12 mouse cellular contexts compared by ENCODE assay signal in genomic region chr16:17510686-17511085, GRCm38 (mm10). TPM values are rescaled to one million over a fixed set of nuclear protein-coding genes. Genes with fewer than 3 reads are reported as not detected.
A peak's percentile ranks its signal among the peaks of the same experiment; 100 is the strongest.
DNase-seq lines count a peak whose midpoint lies in the region; ATAC-seq lines count a peak whose summit lies in the region.
"Had no signal": no experiment of that assay in that cellular context is flagged by ENCODE, and none has a peak within 500 bp of the region (broad histone marks: within the 10 kb centered on the region; RNA-seq: fewer than 3 reads in every experiment).

No protein-coding gene starts in this region.

- H3K27ac ChIP-seq in limb, embryonic 12.5 days, result no peak overlapping the region
- no peak overlapping the region for H3K27ac ChIP-seq in limb, embryonic 10.5 days
- no peak overlapping the region for H3K27ac ChIP-seq in kidney, embryonic 15.5 days
- no peak overlapping the region for H3K27ac ChIP-seq in liver, embryonic 16.5 days (ENCODE audit: low read length)
- H3K27ac ChIP-seq: macrophage had no signal

- H3K4me1 ChIP-seq in erythroblast, embryonic 14.5 days (ENCODE audit: control insufficient read depth), result peaks cover 39% of the 10 kb centered on the region
- H3K4me1 ChIP-seq in limb, embryonic 12.5 days (replicated peaks), result peaks cover 12% of the 10 kb centered on the region
- H3K4me1 ChIP-seq in limb, embryonic 10.5 days, result peaks cover 12% of the 10 kb centered on the region
- peaks cover 21% of the 10 kb centered on the region for H3K4me1 ChIP-seq in kidney, embryonic 15.5 days
- H3K4me1 ChIP-seq in liver, embryonic 16.5 days (ENCODE audit: control insufficient read depth, low read depth, low read length), result peaks cover 20% of the 10 kb centered on the region

- WGBS in limb, embryonic 12.5 days, result 87% methylated on average over 2 of the region's 2 CpGs
- WGBS in limb, embryonic 10.5 days, result 90% methylated on average over 2 of the region's 2 CpGs
- 67% methylated on average over 2 of the region's 2 CpGs for WGBS in kidney, embryonic 15.5 days
- WGBS in liver, embryonic 16.5 days (ENCODE audit: insufficient replicate concordance), result 25% methylated on average over 2 of the region's 2 CpGs

- 0 out of 2 replicates have a peak overlapping the region, but pooled peaks have one; percentile 67 for H3K4me2 ChIP-seq in limb, embryonic 12.5 days
- H3K4me2 ChIP-seq in kidney, embryonic 15.5 days, result no peak overlapping the region; the same call in 1 of the 2 replicates
- H3K4me2 ChIP-seq in liver, embryonic 16.5 days (ENCODE audit: low read depth, low read length), result peak overlapping the region; percentile 88

- no peak overlapping the region for H3K9ac ChIP-seq in limb, embryonic 12.5 days (replicated peaks)
- H3K9ac ChIP-seq in kidney, embryonic 15.5 days, result no peak overlapping the region
- H3K9ac ChIP-seq in liver, embryonic 16.5 days (ENCODE audit: low read depth, low read length), result no peak overlapping the region

- no peak for ATAC-seq in erythroblast, adult 5-6 weeks (replicated peaks; ENCODE audit: low FRiP score, poor library complexity, severe bottlenecking)
- ATAC-seq in limb, embryonic 12.5 days (ENCODE audit: insufficient number of reproducible peaks, insufficient read depth, low FRiP score, low TSS enrichment, low read depth), result no peak
- ATAC-seq in kidney, embryonic 15.5 days (replicated peaks; ENCODE audit: low FRiP score), result no peak
- no peak for ATAC-seq in liver, embryonic 16.5 days (ENCODE audit: low read depth)

- H3K9me3 ChIP-seq in erythroblast, embryonic 14.5 days (ENCODE audit: control insufficient read depth, low read length), result no peaks in the 10 kb centered on the region
- no peaks in the 10 kb centered on the region for H3K9me3 ChIP-seq in limb, embryonic 12.5 days
- no peaks in the 10 kb centered on the region for H3K9me3 ChIP-seq in limb, embryonic 10.5 days (replicated peaks)
- H3K9me3 ChIP-seq in kidney, embryonic 15.5 days (replicated peaks), result no peaks in the 10 kb centered on the region
- H3K9me3 ChIP-seq in liver, embryonic 16.5 days (replicated peaks; ENCODE audit: control insufficient read depth, low read length), result no peaks in the 10 kb centered on the region

- no peak for DNase-seq in limb, embryonic 10.5 days (ENCODE audit: low spot score)
- DNase-seq in heart, postnatal 4 days, result no peak
- DNase-seq in ovary, postnatal 36 days (ENCODE audit: low spot score), result no peak
- DNase-seq: embryo, embryonic 11 days; right cerebral cortex, postnatal 14 days; thymus, adult 18-20 months had no signal

- peaks cover 54% of the 10 kb centered on the region for H3K36me3 ChIP-seq in erythroblast, embryonic 14.5 days (ENCODE audit: control insufficient read depth)
- H3K36me3 ChIP-seq in limb, embryonic 12.5 days, result peaks cover 51% of the 10 kb centered on the region
- peaks cover 47% of the 10 kb centered on the region for H3K36me3 ChIP-seq in limb, embryonic 10.5 days
- H3K36me3 ChIP-seq in kidney, embryonic 15.5 days, result peaks cover 49% of the 10 kb centered on the region
- peaks cover 10% of the 10 kb centered on the region for H3K36me3 ChIP-seq in liver, embryonic 16.5 days (ENCODE audit: control insufficient read depth, insufficient read depth)

- H3K4me3 ChIP-seq in erythroblast, embryonic 14.5 days (replicated peaks), result peak overlapping the region; percentile 83
- H3K4me3 ChIP-seq in limb, embryonic 12.5 days (replicated peaks), result no peak overlapping the region
- H3K4me3 ChIP-seq in limb, embryonic 10.5 days, result no peak overlapping the region
- H3K4me3 ChIP-seq in kidney, embryonic 15.5 days (replicated peaks), result 0 out of 2 replicates have a peak overlapping the region, but pooled peaks have one; percentile 1
- H3K4me3 ChIP-seq in liver, embryonic 16.5 days (ENCODE audit: low read depth, low read length), result no peak overlapping the region

- H3K27me3 ChIP-seq in erythroblast, embryonic 14.5 days (ENCODE audit: control insufficient read depth), result peaks cover 6% of the 10 kb centered on the region
- no peaks in the 10 kb centered on the region for H3K27me3 ChIP-seq in limb, embryonic 12.5 days
- H3K27me3 ChIP-seq in limb, embryonic 10.5 days (ENCODE audit: low read depth, poor library complexity, severe bottlenecking), result no peaks in the 10 kb centered on the region
- H3K27me3 ChIP-seq in kidney, embryonic 15.5 days, result no peaks in the 10 kb centered on the region
- no peaks in the 10 kb centered on the region for H3K27me3 ChIP-seq in liver, embryonic 16.5 days (ENCODE audit: control insufficient read depth, insufficient read depth, low read depth, low read length)

RNA-seq across cellular contexts. Expression of gene Lztr1, which starts 2.2 kb away (rescaled TPM):
- 0.59 and 0.78 TPM in 2 replicates for polyA plus RNA-seq in erythroblast, embryonic 14.5 days (2012)
- 5.2 and 26.1 TPM in 2 replicates for total RNA-seq in erythroblast, adult 5-6 weeks (2015; ENCODE audit: low replicate concordance)
- total RNA-seq in erythroblast, adult 5-6 weeks (2017; ENCODE audit: low replicate concordance), result 10.3 and 22.4 TPM in 2 replicates
- polyA plus RNA-seq in limb, embryonic 12.5 days (2016; fragmentation: Nextera tagmentation; extraction: Ambion mirVana), result 104 and 111 TPM in 2 replicates
- 78.2 and 89.8 TPM in 2 replicates for polyA plus RNA-seq in limb, embryonic 10.5 days (2016; fragmentation: Nextera tagmentation; extraction: Ambion mirVana)
- 83.3 and 96.0 TPM in 2 replicates for polyA plus RNA-seq in kidney, embryonic 15.5 days (2015; fragmentation: Nextera tagmentation; extraction: Ambion mirVana)
- polyA plus RNA-seq in liver, embryonic 16.5 days (2015; fragmentation: Nextera tagmentation; extraction: Ambion mirVana), result 25.2 and 25.7 TPM in 2 replicates
- total RNA-seq in heart, postnatal 4 days (2021), result 10 to 100 TPM; 35.6 to 47.5 TPM

RNA-seq across cellular contexts. Expression of gene Thap7, which starts 20.2 kb away (rescaled TPM):
- polyA plus RNA-seq in erythroblast, embryonic 14.5 days (2012), result 13.7 and 15.6 TPM in 2 replicates
- 9.8 and 11.9 TPM in 2 replicates for total RNA-seq in erythroblast, adult 5-6 weeks (2015; ENCODE audit: low replicate concordance)
- total RNA-seq in erythroblast, adult 5-6 weeks (2017; ENCODE audit: low replicate concordance), result 3.8 and 7.7 TPM in 2 replicates
- 72.0 and 75.6 TPM in 2 replicates for polyA plus RNA-seq in limb, embryonic 12.5 days (2016; fragmentation: Nextera tagmentation; extraction: Ambion mirVana)
- polyA plus RNA-seq in limb, embryonic 10.5 days (2016; fragmentation: Nextera tagmentation; extraction: Ambion mirVana), result 47.8 and 58.9 TPM in 2 replicates
- 51.9 and 55.2 TPM in 2 replicates for polyA plus RNA-seq in kidney, embryonic 15.5 days (2015; fragmentation: Nextera tagmentation; extraction: Ambion mirVana)
- 18.9 and 21.1 TPM in 2 replicates for polyA plus RNA-seq in liver, embryonic 16.5 days (2015; fragmentation: Nextera tagmentation; extraction: Ambion mirVana)
- 10 to 100 TPM; 17.5 to 20.9 TPM for total RNA-seq in heart, postnatal 4 days (2021)

RNA-seq across cellular contexts. Expression of gene Aifm3, which starts 21.3 kb away (rescaled TPM):
- not detected in 2 replicates for polyA plus RNA-seq in erythroblast, embryonic 14.5 days (2012)
- total RNA-seq in erythroblast, adult 5-6 weeks (2015; ENCODE audit: low replicate concordance), result not detected in 2 replicates
- total RNA-seq in erythroblast, adult 5-6 weeks (2017; ENCODE audit: low replicate concordance), result not detected in 2 replicates
- 0.45 and 0.55 TPM in 2 replicates for polyA plus RNA-seq in limb, embryonic 12.5 days (2016; fragmentation: Nextera tagmentation; extraction: Ambion mirVana)
- 0.85 and 1.2 TPM in 2 replicates for polyA plus RNA-seq in limb, embryonic 10.5 days (2016; fragmentation: Nextera tagmentation; extraction: Ambion mirVana)
- polyA plus RNA-seq in kidney, embryonic 15.5 days (2015; fragmentation: Nextera tagmentation; extraction: Ambion mirVana), result 1.8 and 2.1 TPM in 2 replicates
- polyA plus RNA-seq in liver, embryonic 16.5 days (2015; fragmentation: Nextera tagmentation; extraction: Ambion mirVana), result 3.8 and 6.3 TPM in 2 replicates
- under 1 TPM; 0.21 to 0.70 TPM for total RNA-seq in heart, postnatal 4 days (2021)
- polyA plus RNA-seq: macrophage had no signal

RNA-seq across cellular contexts. Expression of gene Lrrc74b, which starts 50.4 kb away (rescaled TPM):
- polyA plus RNA-seq in erythroblast, embryonic 14.5 days (2012), result 0.02 TPM in 1 of 2 replicates, not detected in the other
- not detected in 2 replicates for total RNA-seq in erythroblast, adult 5-6 weeks (2015; ENCODE audit: low replicate concordance)
- total RNA-seq in erythroblast, adult 5-6 weeks (2017; ENCODE audit: low replicate concordance), result not detected in 2 replicates
- not detected in 2 replicates for polyA plus RNA-seq in limb, embryonic 12.5 days (2016; fragmentation: Nextera tagmentation; extraction: Ambion mirVana)
- not detected in 2 replicates for polyA plus RNA-seq in limb, embryonic 10.5 days (2016; fragmentation: Nextera tagmentation; extraction: Ambion mirVana)
- 0.23 and 0.24 TPM in 2 replicates for polyA plus RNA-seq in kidney, embryonic 15.5 days (2015; fragmentation: Nextera tagmentation; extraction: Ambion mirVana)
- 0.06 TPM in 1 of 2 replicates, not detected in the other for polyA plus RNA-seq in liver, embryonic 16.5 days (2015; fragmentation: Nextera tagmentation; extraction: Ambion mirVana)
- total RNA-seq in heart, postnatal 4 days (2021), result not detected
- polyA plus RNA-seq: macrophage had no signal

RNA-seq across cellular contexts. Expression of gene P2rx6, which starts 51.0 kb away (rescaled TPM):
- 0.03 TPM in 1 of 2 replicates, not detected in the other for polyA plus RNA-seq in erythroblast, embryonic 14.5 days (2012)
- total RNA-seq in erythroblast, adult 5-6 weeks (2015; ENCODE audit: low replicate concordance), result not detected in 2 replicates
- not detected in 2 replicates for total RNA-seq in erythroblast, adult 5-6 weeks (2017; ENCODE audit: low replicate concordance)
- polyA plus RNA-seq in limb, embryonic 12.5 days (2016; fragmentation: Nextera tagmentation; extraction: Ambion mirVana), result 0.26 and 0.33 TPM in 2 replicates
- polyA plus RNA-seq in limb, embryonic 10.5 days (2016; fragmentation: Nextera tagmentation; extraction: Ambion mirVana), result 0.08 TPM in 1 of 2 replicates, not detected in the other
- polyA plus RNA-seq in kidney, embryonic 15.5 days (2015; fragmentation: Nextera tagmentation; extraction: Ambion mirVana), result 0.82 and 1.2 TPM in 2 replicates
- 0.07 and 0.09 TPM in 2 replicates for polyA plus RNA-seq in liver, embryonic 16.5 days (2015; fragmentation: Nextera tagmentation; extraction: Ambion mirVana)
- under 1 TPM; 0.27 to 0.36 TPM for total RNA-seq in heart, postnatal 4 days (2021)

Comparison
In these comparisons a context has a peak if more than half of its experiments do, and no peak if none do; other contexts are left out.
1. H3K4me3 ChIP-seq: peak in erythroblast, embryonic 14.5 days (single experiment) and kidney, embryonic 15.5 days (single experiment); none in limb, embryonic 12.5 days (single experiment), limb, embryonic 10.5 days (single experiment) and liver, embryonic 16.5 days (single experiment).
2. RNA of gene Lztr1, which starts 2.2 kb away (polyA plus RNA-seq): 104 to 111 TPM in limb, embryonic 12.5 days, 83.3 to 96.0 TPM in kidney, embryonic 15.5 days, 78.2 to 89.8 TPM in limb, embryonic 10.5 days and 25.2 to 25.7 TPM in liver, embryonic 16.5 days; 0.59 to 0.78 TPM in erythroblast, embryonic 14.5 days; every median in the first group is over 10 times any median in the second.